Mouse (Mus musculus) layer of hippocampus, adult 11-12 months (tissue): ENCODE data around the gene Trim60.
A peak's percentile ranks its signal among the peaks of the same experiment; 100 is the strongest.
"Not testable (repeated sequence)": the region's sequence is repeated elsewhere in the genome, so short reads cannot be mapped to it uniquely, and the experiment has no call there.

Source experiments
- DNase-seq: peaks from one replicate; pipeline ENCODE4 v3.0.0; 2022; ENCODE audit warnings: low spot score

Trim60 gene

GRCm38 (mm10) chr8:65018423-65018822 is at the start of gene Trim60, which contains the start of gene Trim61:
Gene Trim60 (minus strand): TSS chr8:65018584.
Gene Trim61 (minus strand): TSS chr8:65018523.
- no peak for DNase-seq

GRCm38 (mm10) chr8:65067694-65068472 is 49.5 kb upstream of the Trim60 start:
- DNase-seq: no peak

GRCm38 (mm10) chr8:65067031-65067430 is 48.6 kb upstream of the Trim60 start:
- DNase-seq: no peak

GRCm38 (mm10) chr8:65065622-65066021 is 47.2 kb upstream of the Trim60 start:
- DNase-seq: no peak

- no peak for DNase-seq
These were observed 45.7 kb upstream of the Trim60 start for GRCm38 (mm10) chr8:65064071-65064470.

GRCm38 (mm10) chr8:65062195-65062594 is 43.8 kb upstream of the Trim60 start:
- DNase-seq: no peak

- no peak for DNase-seq
These were observed 38.3 kb upstream of the Trim60 start for GRCm38 (mm10) chr8:65056722-65057121.

- DNase-seq: no peak
These were observed 35.6 kb upstream of the Trim60 start for GRCm38 (mm10) chr8:65053968-65054367.

- DNase-seq: no peak
These were observed 35.2 kb upstream of the Trim60 start for GRCm38 (mm10) chr8:65053554-65053953.

GRCm38 (mm10) chr8:65047801-65048200 is 29.4 kb upstream of the Trim60 start:
- DNase-seq: no peak

GRCm38 (mm10) chr8:65047193-65047592 is 28.8 kb upstream of the Trim60 start:
- no peak for DNase-seq

GRCm38 (mm10) chr8:65046565-65046964 is 28.2 kb upstream of the Trim60 start:
- DNase-seq: no peak

- peak; percentile 5 for DNase-seq
These were observed 18.7 kb upstream of the Trim60 start, which contains the start of gene Apela for GRCm38 (mm10) chr8:65037117-65037533. Gene Apela (minus strand): TSS chr8:65037336.

- no peak for DNase-seq
These were observed 15.8 kb upstream of the Trim60 start for GRCm38 (mm10) chr8:65034136-65034535.

- no peak for DNase-seq
These were observed 14.7 kb upstream of the Trim60 start for GRCm38 (mm10) chr8:65033056-65033455.

GRCm38 (mm10) chr8:65032107-65032506 is 13.7 kb upstream of the Trim60 start:
- DNase-seq: no peak

GRCm38 (mm10) chr8:65030735-65031485 is 12.5 kb upstream of the Trim60 start:
- DNase-seq: no peak

- DNase-seq: no peak
These were observed 11.4 kb upstream of the Trim60 start for GRCm38 (mm10) chr8:65029776-65030175.

- DNase-seq: no peak
These were observed 10.7 kb upstream of the Trim60 start for GRCm38 (mm10) chr8:65028959-65029686.

GRCm38 (mm10) chr8:65022485-65022884 is 4.1 kb upstream of the Trim60 start:
- DNase-seq: peak; percentile 79

GRCm38 (mm10) chr8:65007616-65008015 is 10.8 kb downstream of the Trim60 start:
- DNase-seq: not testable (repeated sequence)

- DNase-seq: no peak
These were observed 19.5 kb downstream of the Trim60 start for GRCm38 (mm10) chr8:64998806-64999365.
